Mouse (Mus musculus): Measurements from ENCODE around the gene 4931406C07Rik. TPM values are rescaled to one million over a fixed set of nuclear protein-coding genes. Genes with fewer than 3 reads are reported as not detected.

Gene 4931406C07Rik
- polyA plus RNA-seq, 1 experiment from 2014 or later = 8.2 TPM

GRCm38 (mm10) chr9:15238297-15238990 lies 67.8 kb downstream of the 4931406C07Rik start:
- 57% methylated on average over 16 of the region's 16 CpGs for WGBS
- no peak for TF ChIP-seq CTCF (IDR thresholded peaks at IDR 0.05; ENCODE audit: low read depth)
- H3K4me3 ChIP-seq (ENCODE audit: low read depth, low read length) = peak overlapping the region; percentile 37
- H3K27ac ChIP-seq (ENCODE audit: low read depth) = 0 out of 2 replicates have a peak overlapping the region, but pooled peaks have one; percentile 10
- H3K36me3 ChIP-seq (ENCODE audit: insufficient read depth) = no peaks in the 10 kb centered on the region
- H3K9me3 ChIP-seq (ENCODE audit: low read depth, low read length) = no peaks in the 10 kb centered on the region
- H3K4me1 ChIP-seq (ENCODE audit: insufficient read depth) = no peaks in the 10 kb centered on the region
- H3K4me2 ChIP-seq = peak overlapping the region; percentile 68
- DNase-seq (no peak), ATAC-seq (ENCODE audit: insufficient read depth) (peak; percentile 46; the same call in 1 of the 2 replicates)
- no peaks in the 10 kb centered on the region for H3K27me3 ChIP-seq (ENCODE audit: insufficient read depth, low read length)
- peak overlapping the region; percentile 54 for H3K9ac ChIP-seq

GRCm38 (mm10) chr9:15237516-15238296 lies 68.5 kb downstream of the 4931406C07Rik start:
- Histone ChIP-seq H3K4me3 (ENCODE audit: low read depth, low read length) (no peak overlapping the region), H3K27me3 (ENCODE audit: insufficient read depth, low read length) (no peaks in the 10 kb centered on the region), H3K4me2 (peak overlapping the region; percentile 13; the same call in 1 of the 2 replicates), H3K36me3 (ENCODE audit: insufficient read depth) (no peaks in the 10 kb centered on the region), H3K27ac (ENCODE audit: low read depth) (peak overlapping the region; percentile 62), H3K4me1 (ENCODE audit: insufficient read depth) (no peaks in the 10 kb centered on the region), H3K9me3 (ENCODE audit: low read depth, low read length) (no peaks in the 10 kb centered on the region), H3K9ac (no peak overlapping the region)
- peak; percentile 30 for DNase-seq
- peak; percentile 42; the same call in 1 of the 2 replicates for ATAC-seq (ENCODE audit: insufficient read depth)
- no peak for TF ChIP-seq CTCF (IDR thresholded peaks at IDR 0.05; ENCODE audit: low read depth)
- 40% methylated on average over 14 of the region's 14 CpGs for WGBS

- H3K27ac ChIP-seq (ENCODE audit: low read depth) = no peak overlapping the region
- ATAC-seq (ENCODE audit: insufficient read depth) = no peak
These were observed 70.3 kb downstream of the 4931406C07Rik start for GRCm38 (mm10) chr9:15235986-15236385.

DNA sequence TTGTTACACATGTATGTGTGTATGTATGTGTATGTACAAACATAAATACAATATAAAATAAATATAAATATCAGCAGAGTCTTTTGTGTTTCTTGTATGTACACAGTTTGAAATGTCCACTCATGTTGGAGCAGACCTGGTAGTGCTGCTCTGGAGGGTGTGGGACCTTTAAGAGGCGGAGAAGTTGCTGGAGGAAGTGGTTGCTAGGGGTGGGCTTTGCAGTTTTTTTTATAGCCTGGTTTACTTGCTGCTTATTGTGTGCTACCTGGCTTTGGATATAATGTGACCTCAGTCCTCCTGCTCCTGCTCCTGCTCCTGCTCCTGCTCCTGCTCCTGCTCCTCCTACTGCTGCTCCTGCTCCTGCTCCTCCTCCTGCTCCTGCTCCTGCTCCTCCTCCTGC lies 72.6 kb downstream of the 4931406C07Rik start:
- Histone ChIP-seq H3K4me1 (ENCODE audit: insufficient read depth) (no peaks in the 10 kb centered on the region), H3K4me2 (no peak overlapping the region), H3K9me3 (ENCODE audit: low read depth, low read length) (no peaks in the 10 kb centered on the region), H3K36me3 (ENCODE audit: insufficient read depth) (no peaks in the 10 kb centered on the region), H3K4me3 (ENCODE audit: low read depth, low read length) (no peak overlapping the region), H3K9ac (no peak overlapping the region), H3K27ac (ENCODE audit: low read depth) (no peak overlapping the region), H3K27me3 (ENCODE audit: insufficient read depth, low read length) (no peaks in the 10 kb centered on the region)
- TF ChIP-seq CTCF (IDR thresholded peaks at IDR 0.05; ENCODE audit: low read depth) = no peak
- no peak for ATAC-seq (ENCODE audit: insufficient read depth)
- WGBS = 90% methylated on average over 1 of the region's 1 CpGs
- DNase-seq = no peak

More at GRCm38 (mm10) chr9:15235986-15236385, 70.3 kb downstream of the 4931406C07Rik start:
- H3K9me3 ChIP-seq (ENCODE audit: low read depth, low read length) = no peaks in the 10 kb centered on the region
- H3K36me3 ChIP-seq (ENCODE audit: insufficient read depth) = no peaks in the 10 kb centered on the region
- no peak overlapping the region for H3K4me2 ChIP-seq
- H3K27me3 ChIP-seq (ENCODE audit: insufficient read depth, low read length) = no peaks in the 10 kb centered on the region
- TF ChIP-seq CTCF (IDR thresholded peaks at IDR 0.05; ENCODE audit: low read depth) = no peak
- 72% methylated on average over 3 of the region's 3 CpGs for WGBS
- DNase-seq = no peak
- no peak overlapping the region for H3K9ac ChIP-seq
- no peak overlapping the region for H3K4me3 ChIP-seq (ENCODE audit: low read depth, low read length)
- no peaks in the 10 kb centered on the region for H3K4me1 ChIP-seq (ENCODE audit: insufficient read depth)

Small RNAs within 50 kb of the gene (microRNA-seq; reads per million reads assigned to microRNA genes)
- not detected for gene Gm49349 (ENCODE audit: borderline number of aligned reads)
- gene mmu-mir-7650 (ENCODE audit: borderline number of aligned reads) = not detected

Other genes starting within 250 kb of the 4931406C07Rik start
- not detected in 2 replicates for gene Hephl1, start 194.3 kb downstream of the 4931406C07Rik start, polyA plus RNA-seq (2014; fragmentation: Nextera tagmentation; extraction: Ambion mirVana)
- 1.3 and 1.6 TPM in 2 replicates for gene Vstm5, start 67.4 kb downstream of the 4931406C07Rik start, polyA plus RNA-seq (2014; fragmentation: Nextera tagmentation; extraction: Ambion mirVana)
- 37.5 and 38.0 TPM in 2 replicates for gene Med17, start 26.5 kb downstream of the 4931406C07Rik start, polyA plus RNA-seq (2014; fragmentation: Nextera tagmentation; extraction: Ambion mirVana)
- gene Taf1d, start 234 bp downstream of the 4931406C07Rik start, polyA plus RNA-seq (2014; fragmentation: Nextera tagmentation; extraction: Ambion mirVana) = 81.3 and 82.1 TPM in 2 replicates
- 23.9 and 26.2 TPM in 2 replicates for gene Cep295, start 51.3 kb upstream of the 4931406C07Rik start, polyA plus RNA-seq (2014; fragmentation: Nextera tagmentation; extraction: Ambion mirVana)
- gene Smco4, start 187.0 kb upstream of the 4931406C07Rik start, polyA plus RNA-seq (2014; fragmentation: Nextera tagmentation; extraction: Ambion mirVana) = 3.9 and 5.3 TPM in 2 replicates